Mouse (Mus musculus): ENCODE results near the gene 5330417C22Rik.
"Not testable (repeated sequence)": the region's sequence is repeated elsewhere in the genome, so short reads cannot be mapped to it uniquely, and the experiment has no call there.

5330417C22Rik gene

DNA sequence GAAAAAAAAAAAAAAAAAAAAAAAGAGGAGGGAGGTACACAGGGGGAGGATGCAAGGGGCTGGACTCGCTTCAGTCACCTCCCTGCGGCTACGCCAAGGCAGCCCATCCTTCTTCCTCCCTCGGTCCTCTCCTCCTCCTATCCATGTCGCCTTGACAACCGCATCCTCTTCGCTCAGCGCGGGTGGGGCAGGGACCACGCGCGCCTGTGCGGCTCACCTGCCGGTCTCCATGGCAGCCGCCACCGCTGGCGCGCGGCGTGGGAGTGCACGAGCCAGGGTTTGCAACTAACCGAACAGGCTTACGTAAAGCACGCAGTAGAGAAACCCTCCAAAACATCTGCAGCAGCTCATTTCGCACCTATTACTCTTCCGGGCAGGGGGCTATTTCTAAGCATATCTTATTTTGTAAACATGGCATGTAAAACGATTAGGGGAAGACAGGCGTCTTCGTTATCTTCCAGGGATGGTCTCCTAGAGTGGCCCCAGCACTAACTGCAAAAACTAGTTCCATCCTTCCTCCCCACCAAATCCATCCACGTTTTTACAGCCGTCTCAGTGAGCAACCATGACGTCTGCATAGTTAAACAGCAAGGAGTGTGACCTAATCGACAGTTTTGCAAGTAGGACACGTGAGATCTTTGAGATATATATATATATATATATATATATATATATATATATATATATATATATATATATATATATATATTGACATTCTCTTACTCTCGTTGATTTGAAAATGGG is at the start of gene 5330417C22Rik:
5330417C22Rik (minus strand) TSS at position 20 of the 744 bp plus-strand sequence.
- peak; percentile 45 to 70 for DNase-seq

DNA sequence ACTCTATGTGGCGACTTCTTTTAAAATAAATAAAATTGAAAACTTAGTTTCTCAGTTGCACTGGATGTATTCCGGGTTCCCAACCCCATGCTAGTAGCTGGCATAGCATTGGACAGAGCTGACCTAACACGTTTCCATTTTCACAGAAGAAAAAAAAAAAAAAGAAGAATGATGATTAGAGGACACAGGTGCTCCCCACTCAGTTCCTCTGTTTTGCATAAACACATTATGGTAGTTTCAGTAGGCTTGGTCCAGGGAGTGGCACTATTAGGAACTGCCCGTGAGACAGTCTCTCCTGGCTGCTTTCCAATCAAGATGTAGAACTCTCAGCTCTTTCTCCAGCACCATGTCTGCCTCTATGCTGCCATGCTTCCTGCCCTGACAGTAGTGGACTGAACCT is 48.2 kb upstream of the 5330417C22Rik start:
- DNase-seq = no peak

- no peak for DNase-seq
Measured at GRCm38 (mm10) chr3:108574018-108574417, 37.7 kb upstream of the 5330417C22Rik start.

GRCm38 (mm10) chr3:108572309-108573010 is 36.1 kb upstream of the 5330417C22Rik start:
- peak in 1 of 2 experiments; percentile 3 for DNase-seq

DNA sequence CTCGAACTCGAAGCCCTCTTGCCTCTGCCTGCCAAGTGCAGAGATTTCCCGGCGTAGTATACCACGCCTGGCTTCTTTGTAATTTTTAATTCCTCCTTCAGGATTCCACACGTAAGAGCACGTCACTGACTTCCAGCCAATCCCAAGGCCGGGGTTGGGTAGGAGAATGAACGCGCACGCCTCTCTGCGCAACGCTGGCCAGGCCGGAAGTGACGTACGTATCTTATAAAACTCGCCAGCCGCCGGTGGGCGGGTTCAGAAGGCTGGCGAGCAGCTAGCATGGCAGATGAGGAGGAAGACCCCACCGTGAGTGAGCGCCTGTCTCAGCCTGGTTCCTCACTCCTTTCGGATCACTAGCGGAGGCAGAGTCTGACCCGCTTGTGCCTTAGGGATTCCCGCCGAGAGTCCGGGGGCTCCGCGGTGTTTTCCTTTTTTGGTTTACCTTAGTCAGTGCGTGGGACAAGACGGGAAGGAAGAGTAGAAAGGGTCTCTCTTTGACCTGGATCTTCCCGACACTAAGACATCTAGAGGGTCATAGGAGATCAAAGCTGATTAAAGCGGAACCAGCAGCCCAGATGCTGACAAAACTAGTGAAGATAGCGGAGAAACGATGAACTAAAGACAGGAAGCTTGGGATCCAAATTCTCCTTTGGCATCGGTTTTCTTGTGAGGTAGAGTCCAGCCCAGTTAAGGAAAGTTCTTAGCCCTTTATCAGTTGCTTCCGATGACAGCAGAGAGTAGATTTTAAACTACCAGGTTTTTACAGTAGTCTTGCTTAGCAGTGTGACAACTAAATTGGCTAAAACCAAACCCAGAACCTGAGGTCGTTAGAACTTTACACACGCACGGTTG is 35.3 kb upstream of the 5330417C22Rik start, which contains the start of gene Taf13:
Taf13 (plus strand) TSS at position 256 of the 852 bp plus-strand sequence.
- peak; percentile 96 to 97 for DNase-seq

DNA sequence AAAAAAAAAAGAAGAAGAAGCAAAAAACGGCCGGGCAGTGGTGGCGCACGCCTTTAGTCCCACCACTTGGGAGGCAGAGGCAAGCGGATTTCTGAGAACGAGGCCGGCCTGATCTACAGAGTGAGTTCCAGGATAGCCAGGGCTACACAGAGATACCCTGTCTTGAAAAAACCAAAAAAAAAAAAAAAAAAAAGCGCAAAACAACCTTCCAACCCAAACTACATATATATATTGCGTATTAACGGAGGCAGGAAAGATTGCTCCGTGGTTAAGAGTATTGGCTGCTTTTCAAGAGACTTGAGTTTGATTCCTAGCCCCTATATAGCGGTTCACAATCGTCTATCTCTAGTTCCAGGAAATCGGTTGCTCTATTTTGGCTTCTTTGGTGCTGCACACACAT is 34.5 kb upstream of the 5330417C22Rik start:
- DNase-seq = no peak

- DNase-seq = not testable (repeated sequence)
Measured at GRCm38 (mm10) chr3:108569636-108570035, 33.3 kb upstream of the 5330417C22Rik start.

DNA sequence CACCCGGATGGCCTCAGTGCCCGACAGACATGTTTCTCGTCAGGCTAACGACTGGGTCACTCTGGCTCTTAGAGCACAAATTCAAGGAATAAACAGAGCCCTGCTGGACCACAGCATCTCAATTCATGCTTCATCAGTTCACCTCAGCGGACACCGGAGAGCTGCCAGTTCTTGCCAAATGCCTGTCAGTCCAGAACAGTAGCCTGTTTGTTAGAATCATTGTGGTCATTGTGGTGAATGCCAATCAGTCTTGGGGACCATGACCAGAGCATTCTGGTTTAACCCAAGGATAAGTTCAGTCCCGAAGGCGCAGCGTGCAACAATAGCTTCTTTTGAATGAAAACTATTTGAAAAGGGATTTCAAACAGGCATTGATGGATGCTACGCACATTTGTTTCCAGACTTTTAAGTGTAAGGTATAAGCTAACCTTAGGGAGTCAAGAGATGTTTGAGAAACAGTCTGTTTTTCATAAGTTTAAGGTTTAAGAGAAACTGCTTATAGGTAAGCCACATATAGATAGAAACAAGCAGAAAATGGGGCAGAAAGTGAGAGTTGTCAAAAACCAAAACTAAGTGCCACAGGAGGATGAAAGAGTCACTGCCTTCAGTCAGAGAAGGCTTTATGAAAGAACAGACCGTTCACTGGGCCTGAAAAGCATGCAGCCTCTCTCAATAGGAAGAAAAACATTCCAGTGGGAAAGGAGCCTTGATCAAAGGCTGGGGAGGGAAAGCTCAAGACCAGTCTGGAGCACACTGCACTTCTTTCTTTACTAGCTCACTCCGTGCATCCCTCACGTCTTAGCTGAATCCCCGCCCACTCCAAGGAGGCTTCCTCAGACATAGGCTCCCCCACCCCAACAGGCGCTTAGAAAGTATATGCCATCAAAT is 31.9 kb upstream of the 5330417C22Rik start:
- no peak for DNase-seq

GRCm38 (mm10) chr3:108563309-108563708 is 27.0 kb upstream of the 5330417C22Rik start:
- DNase-seq = peak; percentile 76 to 78

GRCm38 (mm10) chr3:108562777-108563271 is 26.5 kb upstream of the 5330417C22Rik start:
- DNase-seq = peak; percentile 38 to 46

GRCm38 (mm10) chr3:108562133-108562730 is 25.9 kb upstream of the 5330417C22Rik start, which contains the start of gene Tmem167b:
Gene Tmem167b, minus strand, starts transcription at chr3:108562466.
- DNase-seq = peak; percentile 95 to 96

- no peak for DNase-seq
Measured at GRCm38 (mm10) chr3:108557888-108558287, 21.6 kb upstream of the 5330417C22Rik start.

DNA sequence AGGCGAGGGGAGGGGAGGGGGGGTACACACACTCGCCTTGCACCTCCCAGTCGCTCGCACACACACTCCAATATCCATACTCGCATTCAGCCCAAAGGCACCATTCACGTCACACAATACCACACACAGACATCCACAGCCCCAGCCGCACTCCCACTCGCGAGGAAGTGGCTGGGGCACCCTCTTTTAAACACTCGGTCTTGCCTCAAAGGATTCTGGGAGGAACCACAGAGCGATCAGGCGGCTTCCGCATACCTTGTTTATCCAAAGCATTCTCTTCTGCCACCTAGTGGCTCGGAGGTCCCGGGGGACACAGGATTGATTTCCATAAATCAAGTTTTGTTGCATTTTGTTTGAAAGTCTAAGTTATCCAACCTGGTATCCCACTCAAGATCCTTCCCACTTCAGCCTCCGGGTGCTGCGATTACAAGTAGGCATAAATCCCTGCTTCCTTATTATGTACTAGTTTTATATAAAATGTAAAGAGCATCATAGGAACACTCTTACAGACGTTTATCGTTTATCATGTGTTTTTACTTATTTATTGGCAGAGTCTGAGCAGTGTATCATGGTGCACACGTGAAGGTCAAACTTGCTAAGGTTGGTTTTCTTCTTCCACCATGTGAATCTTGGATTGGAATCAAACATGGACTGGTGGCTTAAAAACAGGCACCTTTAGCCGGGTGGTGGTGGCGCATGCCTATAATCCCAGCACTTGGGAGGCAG is 18.4 kb upstream of the 5330417C22Rik start:
- peak; percentile 91 to 93 for DNase-seq

GRCm38 (mm10) chr3:108554111-108554561 is 17.8 kb upstream of the 5330417C22Rik start:
- no peak for DNase-seq

GRCm38 (mm10) chr3:108542299-108542698 is 6.0 kb upstream of the 5330417C22Rik start:
- no peak for DNase-seq

DNA sequence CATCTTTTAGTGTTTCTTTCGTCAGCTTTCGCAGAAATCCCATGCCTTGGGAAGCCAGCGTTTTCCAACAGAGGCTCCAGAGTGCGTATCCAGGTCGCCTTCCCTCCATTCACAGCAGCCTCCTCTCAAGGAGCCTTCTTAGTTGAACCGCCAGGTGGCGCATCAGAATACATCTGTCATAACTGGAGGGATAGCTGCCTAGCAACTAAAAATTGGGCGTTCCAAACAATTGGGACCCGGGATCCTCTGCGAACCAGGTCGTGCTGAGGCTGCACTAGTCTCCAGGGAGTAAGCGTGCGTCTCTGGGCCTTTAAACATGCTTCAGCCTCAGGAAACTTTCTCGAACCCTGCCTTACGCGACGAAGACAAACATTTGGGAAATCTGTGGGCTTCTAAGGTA is 967 bp upstream of the 5330417C22Rik start:
- DNase-seq = peak; percentile 70 to 71

- peak in 1 of 2 experiments; percentile 2 for DNase-seq
Measured at GRCm38 (mm10) chr3:108535896-108536516, 330 bp downstream of the 5330417C22Rik start.

DNA sequence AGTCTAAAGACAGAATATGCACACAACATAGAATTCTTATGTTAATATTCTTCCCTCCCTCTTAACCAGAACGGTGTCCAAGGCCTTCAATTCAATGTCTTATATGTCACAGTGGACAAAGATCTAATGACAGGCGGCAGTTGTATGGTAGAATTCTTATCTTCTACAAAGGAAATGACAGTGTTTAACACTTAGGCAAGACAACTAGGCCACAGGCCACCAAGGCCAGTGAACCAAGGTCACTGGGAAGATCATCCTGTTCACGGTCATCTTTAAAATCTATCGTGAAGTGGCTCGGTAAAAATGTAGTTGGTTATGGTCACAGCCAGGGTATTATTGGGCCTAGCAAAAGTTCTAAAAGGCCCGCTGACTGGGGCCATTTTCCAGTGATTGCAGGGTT is 2.4 kb downstream of the 5330417C22Rik start, which contains the start of gene 1700013F07Rik:
1700013F07Rik (plus strand) TSS at position 200 of the 400 bp plus-strand sequence.
- DNase-seq = no peak

GRCm38 (mm10) chr3:108533114-108533885 is 3.0 kb downstream of the 5330417C22Rik start:
- DNase-seq = no peak
